Mouse (Mus musculus): ENCODE measurements around the gene Top2b. TPM values are rescaled to one million over a fixed set of nuclear protein-coding genes. Genes with fewer than 3 reads are reported as not detected.
A peak's percentile ranks its signal among the peaks of the same experiment; 100 is the strongest.

Top2b gene
- total RNA-seq, 2 experiments from 2014 or later: 93.1 to 94.6 TPM

GRCm38 (mm10) chr14:16427569-16427968 is 62.6 kb downstream of the Top2b start:
- no peak for DNase-seq

- DNase-seq: no peak
Observed at GRCm38 (mm10) chr14:16431941-16432499, 67.0 kb downstream of the Top2b start.

DNA sequence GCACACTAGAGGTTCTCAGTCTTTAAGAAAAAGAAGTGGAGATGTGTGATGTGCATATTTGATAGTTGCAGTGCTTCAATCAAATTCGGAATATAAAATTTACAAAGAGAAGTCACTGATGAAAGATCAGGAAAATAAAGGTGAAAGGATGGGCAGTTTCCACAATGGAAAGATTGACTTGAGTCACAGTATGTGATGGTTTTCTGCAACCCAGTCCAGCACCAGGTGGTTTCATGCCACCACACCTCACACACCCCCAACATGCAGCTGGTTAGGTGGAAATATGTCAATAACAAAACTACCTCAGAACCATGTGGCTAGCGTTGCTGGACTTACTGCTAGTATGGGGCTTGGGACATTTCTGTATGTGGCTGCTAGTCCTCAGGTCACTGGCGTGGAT is 67.6 kb downstream of the Top2b start:
- no peak for DNase-seq

DNA sequence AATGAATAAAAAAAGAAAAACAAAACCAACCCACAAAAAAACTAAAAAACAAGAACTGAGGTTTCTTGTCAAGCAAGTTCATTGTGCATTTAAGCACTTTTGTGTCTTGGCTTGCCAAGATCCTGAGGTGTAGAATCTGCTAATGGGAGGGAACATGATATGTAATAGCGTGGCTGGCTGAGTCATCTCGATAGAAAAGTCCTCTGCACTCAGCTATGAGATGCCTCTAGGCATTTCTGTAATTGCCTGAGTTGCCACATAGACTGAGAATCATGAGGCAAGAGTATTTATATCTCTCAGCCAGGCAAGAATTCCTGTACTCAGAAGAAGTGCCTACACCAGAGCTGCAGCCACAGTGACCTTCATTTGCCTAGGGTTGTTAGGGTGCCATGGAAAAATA is 68.2 kb downstream of the Top2b start:
- DNase-seq: no peak

DNA sequence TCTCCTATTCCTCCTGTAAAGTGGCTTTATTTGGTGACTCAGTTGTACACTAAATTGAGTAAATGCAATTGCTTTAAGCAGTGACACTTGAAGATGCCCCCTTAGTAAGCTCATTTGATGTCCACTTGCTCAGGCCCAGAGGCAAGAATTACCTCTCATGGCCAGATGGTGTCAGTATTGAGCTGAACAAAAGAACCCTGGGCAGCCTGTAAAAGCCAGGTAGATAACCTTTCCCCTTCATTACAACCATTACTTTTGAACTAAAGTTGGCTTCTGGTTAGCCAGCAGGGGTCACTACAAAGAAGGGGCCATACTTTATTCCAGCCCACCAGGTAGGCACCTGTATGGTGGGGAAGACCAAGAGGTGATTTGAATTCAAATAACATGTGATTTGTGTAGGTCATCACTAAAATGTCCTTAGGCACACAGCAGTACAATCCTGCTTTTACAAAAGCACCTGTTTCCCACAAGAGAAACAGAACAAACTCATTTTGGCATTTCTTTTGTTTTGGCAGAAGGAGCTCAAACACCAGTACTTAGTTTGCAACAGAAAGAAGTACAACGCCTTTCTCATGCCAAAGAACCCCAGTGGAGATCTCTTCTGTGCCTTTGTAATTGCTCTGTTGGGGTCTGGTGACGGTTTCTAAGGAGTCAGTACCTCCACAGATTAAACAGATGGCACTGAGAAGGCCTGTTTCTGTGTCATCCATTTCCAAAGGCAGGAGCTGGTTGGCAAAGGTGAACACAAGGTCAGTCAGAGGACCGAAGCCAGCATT is 69.6 kb downstream of the Top2b start:
- DNase-seq: peak; percentile 31 to 38

DNA sequence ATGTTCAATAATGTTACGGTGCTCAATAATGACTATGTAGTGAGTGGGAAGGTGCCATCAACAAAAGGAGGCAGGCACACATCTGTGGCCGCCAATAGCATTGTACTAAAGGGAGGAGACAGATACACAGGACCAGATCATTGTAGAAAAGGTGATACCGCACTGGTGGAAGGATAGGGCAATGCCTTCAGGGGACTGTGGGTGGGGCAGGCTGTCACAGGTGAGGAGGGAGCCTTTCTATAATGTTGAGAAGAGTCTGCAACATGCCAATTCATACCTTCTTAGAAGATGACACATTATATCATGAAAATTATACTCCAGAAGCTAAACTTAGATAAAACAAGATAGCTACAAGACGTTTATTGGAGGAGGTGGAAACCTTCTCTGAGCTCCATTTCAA is 72.4 kb downstream of the Top2b start:
- DNase-seq: no peak

DNA sequence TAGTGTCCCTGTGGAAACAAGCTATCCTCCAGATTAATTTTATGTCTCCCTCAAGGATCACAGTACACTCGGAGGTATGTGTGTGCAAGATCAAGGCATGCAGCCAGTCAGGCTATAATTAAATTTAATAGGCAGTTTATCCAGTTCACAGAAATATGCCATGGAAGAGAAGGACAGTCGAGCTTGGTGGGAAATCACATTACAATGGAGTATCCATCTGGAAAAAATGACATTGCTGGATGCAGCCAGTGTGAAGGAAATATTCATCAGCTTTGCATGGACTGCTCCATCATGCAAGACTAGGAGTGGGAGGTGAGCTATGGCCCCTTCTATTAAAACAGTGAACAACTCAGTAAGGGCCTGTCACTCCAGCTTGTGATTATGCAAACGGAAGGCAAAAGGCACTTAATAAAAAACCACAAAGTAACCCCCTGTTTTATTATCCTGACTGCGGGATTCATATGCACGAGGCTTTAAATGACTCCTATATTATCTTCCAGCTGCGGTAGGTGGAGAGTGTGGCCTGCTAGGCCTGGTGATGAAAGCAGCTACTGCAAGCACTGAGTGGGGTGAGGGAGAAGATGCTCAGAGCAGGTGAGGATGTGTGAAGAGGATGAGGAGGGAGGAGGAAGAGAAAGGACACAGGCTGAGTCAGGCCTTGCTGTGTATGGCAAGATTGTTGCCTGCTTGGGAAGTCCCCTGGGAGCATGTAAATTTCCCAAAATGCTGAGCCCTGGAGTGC is 74.6 kb downstream of the Top2b start:
- no peak for DNase-seq

DNA sequence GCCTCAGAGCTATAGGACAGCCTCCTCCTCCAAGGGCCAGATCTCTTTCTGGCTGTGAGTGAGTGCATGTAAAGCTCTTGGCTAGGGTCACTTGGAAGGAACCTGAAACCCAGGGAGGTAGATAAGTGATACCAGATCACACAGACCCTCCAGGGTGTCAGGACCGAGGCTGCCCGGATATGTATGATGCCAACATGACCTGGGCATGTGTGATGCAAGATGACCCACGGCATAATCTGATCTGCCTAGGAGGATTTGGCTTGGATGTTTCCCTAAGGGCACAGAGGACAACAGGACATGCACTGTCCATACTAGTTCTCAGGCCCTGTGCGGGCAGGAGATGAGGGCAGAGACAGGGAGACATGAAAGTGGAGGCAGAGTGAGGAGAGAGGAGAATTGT is 79.9 kb downstream of the Top2b start:
- no peak for DNase-seq

- no peak for DNase-seq
Observed at GRCm38 (mm10) chr14:16447587-16447986, 82.6 kb downstream of the Top2b start.

GRCm38 (mm10) chr14:16448269-16448987 is 83.4 kb downstream of the Top2b start:
- no peak for DNase-seq

GRCm38 (mm10) chr14:16478606-16479323 is 113.8 kb downstream of the Top2b start:
- no peak for DNase-seq

- no peak for DNase-seq
Observed at GRCm38 (mm10) chr14:16479521-16479920, 114.5 kb downstream of the Top2b start.

DNA sequence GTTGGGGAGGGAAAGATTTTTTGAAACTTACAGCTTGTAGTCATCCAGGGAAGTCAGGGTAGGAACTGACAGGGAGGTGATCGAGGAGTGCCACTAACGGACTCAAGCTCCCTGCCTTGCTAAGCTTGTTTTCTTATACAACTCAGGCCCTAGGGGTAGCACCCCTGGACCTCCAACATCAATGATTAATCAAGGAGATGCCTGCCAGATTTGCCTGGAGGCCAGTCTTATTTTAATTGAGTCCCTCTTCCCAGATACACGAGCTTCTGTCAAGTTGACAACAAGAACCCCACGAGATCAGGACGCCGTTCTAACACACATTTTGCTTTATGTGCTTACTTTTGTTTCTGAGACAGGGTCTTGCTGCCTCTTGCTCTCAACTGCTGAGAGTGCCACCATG is 115.6 kb downstream of the Top2b start:
- no peak for DNase-seq

- DNase-seq: no peak
Observed at GRCm38 (mm10) chr14:16483656-16484380, 118.8 kb downstream of the Top2b start.

Other genes starting within 250 kb of the Top2b start
- 10 to 100 TPM; 30.0 to 36.1 TPM for gene Ngly1, start 115.9 kb upstream of the Top2b start, total RNA-seq (2021)
- gene Oxsm, start 115.4 kb upstream of the Top2b start, total RNA-seq (2021): 1 to 10 TPM; 9.6 to 10.0 TPM

Measured in layer of hippocampus, postnatal 36 days (tissue).